Mouse (Mus musculus) ES-Bruce4 (cell line): ENCODE measurements at regions not wholly inside any gene's neighbourhood (a gene's known extent, or its start where the extent isn't known, plus 50 kb on each side); places are given as distances from the start of the nearest gene placed in this dataset.

ENCODE experiments used
- CTCF ChIP-seq: IDR thresholded peaks from one replicate; pipeline ENCODE4 v1.8.1; 2011; ENCODE audit warnings: low read depth, low read length
- EP300 ChIP-seq: IDR thresholded peaks from 2 replicates; pipeline ENCODE4 v1.6.1; 2011; ENCODE audit warnings: low read depth, low read length; ENCODE audit not compliant: insufficient read depth
- POLR2A ChIP-seq: IDR thresholded peaks from one replicate; pipeline ENCODE4 v1.8.1; 2011; ENCODE audit warnings: low read length; ENCODE audit not compliant: insufficient read depth

GRCm38 (mm10) chr19:56087127-56087526 is 199.8 kb upstream of the Habp2 start:
- TF ChIP-seq POLR2A (no peak), CTCF (no peak), EP300 (no peak)
